Mouse (Mus musculus): Measurements from ENCODE around the gene Vmn2r84.
"Not testable (repeated sequence)": the region's sequence is repeated elsewhere in the genome, so short reads cannot be mapped to it uniquely, and the experiment has no call there.

- not testable (repeated sequence) for TF ChIP-seq GATA1 (IDR thresholded peaks at IDR 0.05; ENCODE audit: borderline replicate concordance, low read length); FLI1 (IDR thresholded peaks at IDR 0.05; ENCODE audit: low read length)
Observed at GRCm38 (mm10) chr10:130412167-130412698, 18.1 kb upstream of the Vmn2r84 start.
